Mouse (Mus musculus) T-helper 17 cell (primary cell): ENCODE measurements at regions not wholly inside any gene's neighbourhood (a gene's known extent, or its start where the extent isn't known, plus 50 kb on each side); places are given as distances from the start of the nearest gene placed in this dataset.

Experiments used
- in situ Hi-C, 2 experiments: fragments of 300-600 bp; cut with MboI, MseI; formaldehyde crosslinking; loops; 1 replicate in 1 of 2; 2 replicates in 1 of 2; pipeline ENCODE4 v1.15.1; 2025; ENCODE audit warnings: high pct_unique_total_duplicates in 2 of 2

- in situ Hi-C loops = no loop called here
Observed at GRCm38 (mm10) chr15:13859193-13859592, 685.7 kb upstream of the Cdh6 start.

- in situ Hi-C loops = loop anchor here in 1 of 2 experiments (5.0 kb wide), 1 partner anchor 97 kb away; no protein-coding TSS in a partner anchor
Observed at GRCm38 (mm10) chr15:13854095-13854836, 680.8 kb upstream of the Cdh6 start.
